Mouse (Mus musculus): ENCODE data around the gene Imp4. TPM values are rescaled to one million over a fixed set of nuclear protein-coding genes. Genes with fewer than 3 reads are reported as not detected.

Imp4 gene
- total RNA-seq, 2 experiments from 2014 or later: 43.4 to 46.3 TPM

GRCm38 (mm10) chr1:34462766-34463165 is 23.1 kb downstream of the Imp4 start:
- DNase-seq: peak; percentile 76

- DNase-seq: no peak
Observed at GRCm38 (mm10) chr1:34464310-34464817, 24.7 kb downstream of the Imp4 start.

GRCm38 (mm10) chr1:34465445-34465844 is 25.8 kb downstream of the Imp4 start:
- DNase-seq: no peak

- no peak for DNase-seq
Observed at GRCm38 (mm10) chr1:34468051-34468450, 28.4 kb downstream of the Imp4 start.

- no peak for DNase-seq
Observed at GRCm38 (mm10) chr1:34468500-34468899, 28.8 kb downstream of the Imp4 start.

- no peak for DNase-seq
Observed at GRCm38 (mm10) chr1:34469801-34470200, 30.1 kb downstream of the Imp4 start.

GRCm38 (mm10) chr1:34472427-34473300 is 33.0 kb downstream of the Imp4 start:
- peak; percentile 36 for DNase-seq

- no peak for DNase-seq
Observed at GRCm38 (mm10) chr1:34478891-34479655, 39.4 kb downstream of the Imp4 start.

GRCm38 (mm10) chr1:34480801-34481200 is 41.1 kb downstream of the Imp4 start:
- DNase-seq: no peak

- no peak for DNase-seq
Observed at GRCm38 (mm10) chr1:34481920-34482669, 42.4 kb downstream of the Imp4 start.

- peak; percentile 25 for DNase-seq
Observed at GRCm38 (mm10) chr1:34484470-34484869, 44.8 kb downstream of the Imp4 start.

GRCm38 (mm10) chr1:34485461-34486188 is 46.0 kb downstream of the Imp4 start:
- peak; percentile 55 for DNase-seq

- DNase-seq: no peak
Observed at GRCm38 (mm10) chr1:34487383-34487782, 47.7 kb downstream of the Imp4 start.

GRCm38 (mm10) chr1:34489852-34490541 is 50.3 kb downstream of the Imp4 start:
- no peak for DNase-seq

GRCm38 (mm10) chr1:34491480-34491879 is 51.8 kb downstream of the Imp4 start:
- DNase-seq: no peak

Small RNA genes within 50 kb of the gene (microRNA-seq; reads per million reads assigned to microRNA genes)
- gene Mir5103: 0 to 0.82 reads per million in 2 experiments

Other genes with a start within 250 kb of the Imp4 start
- 10 to 100 TPM; 16.4 to 19.9 TPM for gene Ccdc115, start 179 bp upstream of the Imp4 start, total RNA-seq (2021)
- 1 to 10 TPM; 7.8 to 9.3 TPM for gene Ptpn18, start 19.9 kb downstream of the Imp4 start, total RNA-seq (2021)
- gene Prss39, start 58.6 kb downstream of the Imp4 start, total RNA-seq (2021): not detected
- not detected for gene Cfc1, start 95.8 kb downstream of the Imp4 start, total RNA-seq (2021)
- not detected for gene Prss40, start 121.1 kb downstream of the Imp4 start, total RNA-seq (2021)
- gene Amer3, start 139.8 kb downstream of the Imp4 start, total RNA-seq (2021): not detected

Data from heart, postnatal 4 days (tissue).